Comparison of ENCODE assay signal across 19 mouse cellular contexts in genomic region chr16:38406708-38407107, GRCm38 (mm10). TPM values are rescaled to one million over a fixed set of nuclear protein-coding genes. Genes with fewer than 3 reads are reported as not detected.
DNase-seq lines count a peak whose midpoint lies in the region; ATAC-seq and TF ChIP-seq lines count a peak whose summit lies in the region.
"Had no signal": no experiment of that assay in that cellular context is flagged by ENCODE, and none has a peak within 500 bp of the region (broad histone marks: within the 10 kb centered on the region; RNA-seq: fewer than 3 reads in every experiment).

No protein-coding gene starts in this region.

- no peak overlapping the region for H3K9ac ChIP-seq in liver, embryonic 11.5 days (ENCODE audit: low read depth, low read length)
- no peak overlapping the region for H3K9ac ChIP-seq in hindbrain, postnatal 0 days (replicated peaks; ENCODE audit: low read length)
- H3K9ac ChIP-seq: limb, embryonic 13.5 days had no signal

- no peaks in the 10 kb centered on the region for H3K27me3 ChIP-seq in liver, embryonic 11.5 days (replicated peaks; ENCODE audit: control insufficient read depth, insufficient read depth, low read length)
- no peaks in the 10 kb centered on the region for H3K27me3 ChIP-seq in hindbrain, postnatal 0 days (ENCODE audit: insufficient read depth, low read length)
- H3K27me3 ChIP-seq: limb, embryonic 13.5 days had no signal

- 81% methylated on average over 6 of the region's 6 CpGs for WGBS in liver, embryonic 11.5 days
- WGBS in hindbrain, postnatal 0 days = 83% methylated on average over 6 of the region's 6 CpGs

- TF ChIP-seq CTCF in hindbrain, postnatal 0 days (IDR thresholded peaks at IDR 0.05; ENCODE audit: low read depth) = no peak

- H3K27ac ChIP-seq in liver, embryonic 11.5 days (ENCODE audit: low read depth, low read length) = no peak overlapping the region
- H3K27ac ChIP-seq in hindbrain, postnatal 0 days = no peak overlapping the region
- H3K27ac ChIP-seq: limb, embryonic 13.5 days had no signal

- peak; percentile 7 for DNase-seq in lung, postnatal 25 days (ENCODE audit: low spot score)
- DNase-seq in lung, postnatal 10 days = no peak
- peak; percentile 43 for DNase-seq in Muller cell, postnatal 12 days (ENCODE audit: inconsistent ontology term)
- DNase-seq in liver, embryonic 11.5 days (ENCODE audit: low spot score) = no peak
- no peak for DNase-seq in urinary bladder, postnatal 36 days (ENCODE audit: low spot score in 2 of 2)
- DNase-seq in frontal cortex, adult 2 months (ENCODE audit: extremely low spot score in 1 of 2, low spot score in 1 of 2) = no peak
- no peak for DNase-seq in hindbrain, postnatal 0 days (ENCODE audit: low spot score)
- DNase-seq: adrenal gland, postnatal 36 days; cerebellum, postnatal 14 days; kidney, postnatal 14 days; layer of hippocampus, postnatal 36 days; lung, postnatal 4 days; midbrain, embryonic 14.5 days had no signal

- no peak overlapping the region for H3K4me3 ChIP-seq in liver, embryonic 11.5 days (ENCODE audit: low read depth, low read length)
- H3K4me3 ChIP-seq in hindbrain, postnatal 0 days (ENCODE audit: low read length) = no peak overlapping the region
- H3K4me3 ChIP-seq: limb, embryonic 13.5 days had no signal

- peaks cover 15% of the 10 kb centered on the region for H3K4me1 ChIP-seq in liver, embryonic 11.5 days (replicated peaks; ENCODE audit: control insufficient read depth, insufficient read depth, low read length)
- no peaks in the 10 kb centered on the region for H3K4me1 ChIP-seq in hindbrain, postnatal 0 days (ENCODE audit: insufficient read depth, low read length)
- H3K4me1 ChIP-seq: limb, embryonic 13.5 days had no signal

- no peak overlapping the region for H3K4me2 ChIP-seq in liver, embryonic 11.5 days
- H3K4me2 ChIP-seq in hindbrain, postnatal 0 days (ENCODE audit: low read depth, low read length) = no peak overlapping the region
- H3K4me2 ChIP-seq: limb, embryonic 13.5 days had no signal

- H3K36me3 ChIP-seq in liver, embryonic 11.5 days (ENCODE audit: control insufficient read depth, insufficient read depth, low read length) = no peaks in the 10 kb centered on the region
- H3K36me3 ChIP-seq in hindbrain, postnatal 0 days (ENCODE audit: insufficient read depth, low read length) = no peaks in the 10 kb centered on the region
- H3K36me3 ChIP-seq: limb, embryonic 13.5 days had no signal

- no peaks in the 10 kb centered on the region for H3K9me3 ChIP-seq in liver, embryonic 11.5 days (ENCODE audit: control insufficient read depth, low read length)
- H3K9me3 ChIP-seq in hindbrain, postnatal 0 days (ENCODE audit: low read length) = no peaks in the 10 kb centered on the region
- H3K9me3 ChIP-seq: limb, embryonic 13.5 days had no signal

- 0 out of 2 replicates have a peak, but pooled peaks have one; percentile 34 for ATAC-seq in liver, embryonic 11.5 days (replicated peaks; ENCODE audit: low FRiP score)
- peak; percentile 35; the same call in 1 of the 2 replicates for ATAC-seq in neutrophil, adult 5-6 weeks (ENCODE audit: extremely low read depth, insufficient number of reproducible peaks, low FRiP score, poor library complexity, severe bottlenecking)
- ATAC-seq in hindbrain, postnatal 0 days = no peak

RNA-seq across cellular contexts. Expression of gene Pla1a, which starts 26.2 kb away (rescaled TPM):
- 0.79 and 1.4 TPM in 2 replicates for polyA plus RNA-seq in liver, embryonic 11.5 days (2014; fragmentation: Nextera tagmentation; extraction: Ambion mirVana)
- total RNA-seq in neutrophil, adult 5-6 weeks (2017) = 0.47 TPM in 1 of 2 replicates, not detected in the other
- 1.8 and 2.4 TPM in 2 replicates for polyA plus RNA-seq in frontal cortex, adult 2 months (2012; rRNA removed)
- total RNA-seq in hindbrain, postnatal 0 days (2014; rRNA removed) = 0.36 and 1.7 TPM in 2 replicates
- polyA plus RNA-seq in hindbrain, postnatal 0 days (2015; fragmentation: Nextera tagmentation; extraction: Ambion mirVana) = 1.0 and 1.3 TPM in 2 replicates
- polyA plus RNA-seq: embryonic facial prominence, embryonic 11.5 days had no signal

RNA-seq across cellular contexts. Expression of gene Popdc2, which starts 44.7 kb away (rescaled TPM):
- 14.8 and 15.8 TPM in 2 replicates for polyA plus RNA-seq in liver, embryonic 11.5 days (2014; fragmentation: Nextera tagmentation; extraction: Ambion mirVana)
- total RNA-seq in neutrophil, adult 5-6 weeks (2017) = 0.35 and 1.4 TPM in 2 replicates
- 0.90 and 1.1 TPM in 2 replicates for polyA plus RNA-seq in frontal cortex, adult 2 months (2012; rRNA removed)
- total RNA-seq in hindbrain, postnatal 0 days (2014; rRNA removed) = 0.10 and 0.40 TPM in 2 replicates
- polyA plus RNA-seq in hindbrain, postnatal 0 days (2015; fragmentation: Nextera tagmentation; extraction: Ambion mirVana) = 0.83 and 1.0 TPM in 2 replicates

RNA-seq across cellular contexts. Expression of gene Adprh, which starts 45.8 kb away (rescaled TPM):
- 92.0 and 92.1 TPM in 2 replicates for polyA plus RNA-seq in liver, embryonic 11.5 days (2014; fragmentation: Nextera tagmentation; extraction: Ambion mirVana)
- total RNA-seq in neutrophil, adult 5-6 weeks (2017) = 26.4 and 33.0 TPM in 2 replicates
- polyA plus RNA-seq in frontal cortex, adult 2 months (2012; rRNA removed) = 59.6 and 61.6 TPM in 2 replicates
- total RNA-seq in hindbrain, postnatal 0 days (2014; rRNA removed) = 47.0 and 51.2 TPM in 2 replicates
- polyA plus RNA-seq in hindbrain, postnatal 0 days (2015; fragmentation: Nextera tagmentation; extraction: Ambion mirVana) = 131 and 134 TPM in 2 replicates

RNA-seq across cellular contexts. Expression of gene Cd80, which starts 48.7 kb away (rescaled TPM):
- 0.14 and 0.23 TPM in 2 replicates for polyA plus RNA-seq in liver, embryonic 11.5 days (2014; fragmentation: Nextera tagmentation; extraction: Ambion mirVana)
- 16.6 and 18.4 TPM in 2 replicates for total RNA-seq in neutrophil, adult 5-6 weeks (2017)
- 0.48 TPM in 2 replicates for polyA plus RNA-seq in frontal cortex, adult 2 months (2012; rRNA removed)
- 0.16 and 0.43 TPM in 2 replicates for total RNA-seq in hindbrain, postnatal 0 days (2014; rRNA removed)
- polyA plus RNA-seq in hindbrain, postnatal 0 days (2015; fragmentation: Nextera tagmentation; extraction: Ambion mirVana) = 0.24 and 0.32 TPM in 2 replicates

RNA-seq across cellular contexts. Expression of gene Gm21987, which starts 59.9 kb away (rescaled TPM):
- polyA plus RNA-seq in liver, embryonic 11.5 days (2014; fragmentation: Nextera tagmentation; extraction: Ambion mirVana) = not detected in 2 replicates
- not detected in 2 replicates for total RNA-seq in neutrophil, adult 5-6 weeks (2017)
- not detected in 2 replicates for polyA plus RNA-seq in frontal cortex, adult 2 months (2012; rRNA removed)
- not detected in 2 replicates for total RNA-seq in hindbrain, postnatal 0 days (2014; rRNA removed)
- not detected in 2 replicates for polyA plus RNA-seq in hindbrain, postnatal 0 days (2015; fragmentation: Nextera tagmentation; extraction: Ambion mirVana)
- total RNA-seq: gastrocnemius, postnatal 4 days; layer of hippocampus, postnatal 36 days had no signal
- polyA plus RNA-seq: C2C12; limb, embryonic 13.5 days; midbrain, embryonic 14.5 days; neural tube, embryonic 11.5 days had no signal

Comparison
In these comparisons a context has a peak if more than half of its experiments do, and no peak if none do; other contexts are left out.
1. DNase-seq: peak in lung, postnatal 25 days (single experiment) and Muller cell, postnatal 12 days (single experiment); none in lung, postnatal 10 days (single experiment), liver, embryonic 11.5 days (single experiment), urinary bladder, postnatal 36 days (0 of 2), frontal cortex, adult 2 months (0 of 2) and hindbrain, postnatal 0 days (single experiment).